Mouse (Mus musculus): ENCODE measurements around the gene Eps8l1.

- TF ChIP-seq POLR2A (IDR thresholded peaks at IDR 0.05; ENCODE audit: extremely low read depth, insufficient read depth, low read length), result no peak
- no peak for TF ChIP-seq CTCF (IDR thresholded peaks at IDR 0.05; ENCODE audit: extremely low read depth, insufficient read depth, low read length)
Observed at GRCm38 (mm10) chr7:4527302-4527689, 66.8 kb downstream of the Eps8l1 start.

All from cortical plate, adult 2 months (tissue).